ENCODE assay signal across 28 mouse cellular contexts in genomic region chr11:9210707-9211106, GRCm38 (mm10). TPM values are rescaled to one million over a fixed set of nuclear protein-coding genes. Genes with fewer than 3 reads are reported as not detected.
"Had no signal": no experiment of that assay in that cellular context is flagged by ENCODE, and none has a peak within 500 bp of the region (broad histone marks: within the 10 kb centered on the region; RNA-seq: fewer than 3 reads in every experiment).

No protein-coding gene starts in this region.

- H3K9me3 ChIP-seq: heart, embryonic 13.5 days; heart, embryonic 15.5 days; hindbrain, embryonic 10.5 days; hindbrain, embryonic 12.5 days; intestine, embryonic 15.5 days; limb, embryonic 10.5 days; limb, embryonic 12.5 days; liver, embryonic 13.5 days had no signal

- H3K27ac ChIP-seq: gastrocnemius, adult 2 months; heart, embryonic 13.5 days; heart, embryonic 15.5 days; hindbrain, embryonic 10.5 days; hindbrain, embryonic 12.5 days; hindbrain, embryonic 14.5 days; intestine, embryonic 15.5 days; layer of hippocampus, adult 2 months; left cerebral cortex, adult 2 months; limb, embryonic 10.5 days; limb, embryonic 12.5 days; liver, embryonic 13.5 days had no signal

- H3K4me3 ChIP-seq: gastrocnemius, adult 2 months; heart, embryonic 13.5 days; heart, embryonic 15.5 days; hindbrain, embryonic 10.5 days; hindbrain, embryonic 12.5 days; intestine, embryonic 15.5 days; layer of hippocampus, adult 2 months; left cerebral cortex, adult 2 months; limb, embryonic 10.5 days; limb, embryonic 12.5 days; liver, embryonic 13.5 days had no signal

- H3K9ac ChIP-seq: heart, embryonic 13.5 days; heart, embryonic 15.5 days; hindbrain, embryonic 12.5 days; hindbrain, embryonic 14.5 days; intestine, embryonic 15.5 days; limb, embryonic 12.5 days; liver, embryonic 13.5 days had no signal

- H3K4me1 ChIP-seq: heart, embryonic 13.5 days; heart, embryonic 15.5 days; hindbrain, embryonic 10.5 days; hindbrain, embryonic 12.5 days; intestine, embryonic 15.5 days; limb, embryonic 10.5 days; limb, embryonic 12.5 days; liver, embryonic 13.5 days had no signal

- DNase-seq: gastrocnemius, adult 2 months; gastrocnemius, postnatal 10 days; gastrocnemius, postnatal 25 days; heart, adult 18-20 months; heart, postnatal 4 days; kidney, adult 11 months; kidney, adult 2 months; kidney, adult 9 months; kidney, postnatal 10 days; kidney, postnatal 25 days; kidney, postnatal 4 days; liver; liver, embryonic 13.5 days had no signal

- H3K27me3 ChIP-seq: heart, embryonic 13.5 days; heart, embryonic 15.5 days; hindbrain, embryonic 12.5 days; intestine, embryonic 15.5 days; limb, embryonic 12.5 days; liver, embryonic 13.5 days had no signal

- ATAC-seq: hindbrain, embryonic 16.5 days; inflammation-experienced regulatory T-cells, adult 6 months; intestine, embryonic 15.5 days had no signal

- H3K4me2 ChIP-seq: heart, embryonic 11.5 days; heart, embryonic 13.5 days; heart, embryonic 15.5 days; hindbrain, embryonic 12.5 days; hindbrain, embryonic 14.5 days; intestine, embryonic 15.5 days; limb, embryonic 12.5 days; liver, embryonic 11.5 days; liver, embryonic 13.5 days had no signal

- H3K36me3 ChIP-seq: heart, embryonic 13.5 days; heart, embryonic 15.5 days; hindbrain, embryonic 10.5 days; hindbrain, embryonic 12.5 days; intestine, embryonic 15.5 days; limb, embryonic 10.5 days; limb, embryonic 12.5 days; liver, embryonic 13.5 days had no signal

RNA-seq across cellular contexts. Expression of gene Abca13, which starts 19.0 kb away (rescaled TPM):
- total RNA-seq: gastrocnemius, adult 2 months; gastrocnemius, postnatal 25 days; heart, postnatal 25 days had no signal
- polyA plus RNA-seq: inflammation-experienced regulatory T-cells, adult 6 months; limb, embryonic 12.5 days had no signal
